Mouse (Mus musculus) midbrain, embryonic 11.5 days (tissue): ENCODE measurements around the gene Filip1l. TPM values are rescaled to one million over a fixed set of nuclear protein-coding genes. Genes with fewer than 3 reads are reported as not detected.

Source experiments
- ATAC-seq: fragments of 200-750 bp; cut with Nextera tagmentation; 2 replicates; pipeline ENCODE4 v1.8.0; 2017; ENCODE audit warnings: moderate TSS enrichment, moderate library complexity; ENCODE audit not compliant: low FRiP score
- DNase-seq: peaks from one replicate; pipeline ENCODE4 v3.0.0; 2015; ENCODE audit warnings: low spot score; ENCODE audit errors: missing footprints
- H3K27ac ChIP-seq: fragments of 300-500 bp; sonication (generic); 2 replicates; pipeline ENCODE4 v1.5.1; 2014; ENCODE audit warnings: low read depth, low read length
- H3K27me3 ChIP-seq: fragments of 300-500 bp; sonication (generic); 2 replicates; pipeline ENCODE4 v1.6.1; 2014; ENCODE audit warnings: mild to moderate bottlenecking, low read length, moderate library complexity, mixed read lengths; ENCODE audit not compliant: control insufficient read depth, insufficient read depth
- H3K36me3 ChIP-seq: fragments of 300-500 bp; sonication (generic); 2 replicates; pipeline ENCODE4 v1.6.1; 2014; ENCODE audit warnings: mild to moderate bottlenecking, low read length, moderate library complexity, mixed read lengths; ENCODE audit not compliant: control insufficient read depth, insufficient read depth
- H3K4me1 ChIP-seq: fragments of 300-500 bp; sonication (generic); 2 replicates; pipeline ENCODE4 v1.6.1; 2014; ENCODE audit warnings: low read length; ENCODE audit not compliant: control insufficient read depth, insufficient read depth
- H3K4me2 ChIP-seq: fragments of 300-500 bp; sonication (generic); 2 replicates; pipeline ENCODE4 v1.6.1; 2014; ENCODE audit warnings: mild to moderate bottlenecking, moderate library complexity
- H3K4me3 ChIP-seq: fragments of 300-500 bp; sonication (generic); 2 replicates; pipeline ENCODE4 v1.5.1; 2014; ENCODE audit warnings: low read depth, low read length
- H3K9ac ChIP-seq: fragments of 300-500 bp; sonication (generic); 2 replicates; pipeline ENCODE4 v1.6.1; 2014; ENCODE audit warnings: low read length
- H3K9me3 ChIP-seq: fragments of 300-500 bp; sonication (generic); 2 replicates; pipeline ENCODE4 v1.6.1; 2016; ENCODE audit warnings: low read length; ENCODE audit not compliant: control insufficient read depth
- WGBS: fragments of 180-500 bp; shearing (Covaris S2); extraction: QIAGEN DNeasy Blood & Tissue Kit; methylation state at CpG from one replicate; pipeline ENCODE4 v1.1.7; 2014; 5-methylcytosine and 5-hydroxymethylcytosine counted together
- polyA plus RNA-seq: library from polyadenylated mRNA; unstranded; fragments of >200 nt; fragmentation: Nextera tagmentation; extraction: Ambion mirVana; gene quantifications from 2 replicates; pipeline ENCODE4 v1.2.1, GENCODE M21; 2014

The Filip1l gene
- polyA plus RNA-seq, 1 experiment from 2014 or later, result 6.8 TPM

DNA sequence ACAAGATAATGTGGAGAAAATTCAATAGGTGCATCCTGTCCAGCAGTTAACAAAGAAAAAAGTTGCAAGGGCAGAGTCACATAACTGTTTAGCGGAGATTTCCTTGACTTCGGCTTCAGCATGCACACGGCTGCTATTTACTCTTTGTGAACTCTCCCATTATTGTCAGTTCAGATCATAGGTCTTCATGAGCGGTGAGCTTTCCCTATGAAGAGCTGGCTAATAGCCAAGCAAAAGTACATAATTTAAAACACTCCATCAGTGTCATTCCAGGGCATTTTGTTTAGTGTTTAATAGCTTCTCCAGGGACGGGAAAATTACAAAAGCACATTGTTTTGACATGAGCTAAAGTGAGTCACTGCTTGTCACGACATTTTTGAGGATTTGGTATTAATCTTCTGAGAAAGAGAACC, 179.2 kb downstream of the Filip1l start:
- peak; percentile 70 for DNase-seq
- H3K27ac ChIP-seq, result no peak overlapping the region
- no peaks in the 10 kb centered on the region for H3K4me1 ChIP-seq
- H3K9me3 ChIP-seq, result no peaks in the 10 kb centered on the region
- H3K4me3 ChIP-seq, result no peak overlapping the region
- no peak for ATAC-seq
- H3K9ac ChIP-seq, result no peak overlapping the region
- no peaks in the 10 kb centered on the region for H3K36me3 ChIP-seq
- H3K4me2 ChIP-seq, result no peak overlapping the region
- no peaks in the 10 kb centered on the region for H3K27me3 ChIP-seq
- WGBS, result 72% methylated on average over 6 of the region's 6 CpGs

DNA sequence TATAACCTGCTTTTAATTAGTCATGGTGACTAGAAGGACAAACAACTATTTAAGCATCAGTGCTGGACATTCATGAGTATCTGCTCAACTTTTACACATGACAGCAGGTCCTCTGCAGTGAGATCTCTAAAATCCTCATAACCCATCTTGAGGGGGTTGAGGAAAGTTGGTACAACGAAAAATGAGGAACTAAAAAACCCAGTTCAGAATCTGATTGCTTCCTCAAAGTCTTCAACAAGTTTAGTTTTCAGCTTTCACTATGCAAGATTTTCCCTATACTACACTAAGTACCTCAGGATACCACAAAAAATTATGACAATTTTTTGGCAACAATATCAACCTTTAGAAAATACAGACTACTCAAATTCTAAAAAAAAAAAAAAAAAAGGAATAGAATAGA, 181.5 kb downstream of the Filip1l start:
- no peaks in the 10 kb centered on the region for H3K9me3 ChIP-seq
- DNase-seq, result no peak
- no peak for ATAC-seq
- H3K9ac ChIP-seq, result no peak overlapping the region
- H3K27me3 ChIP-seq, result no peaks in the 10 kb centered on the region
- 79% methylated on average over 1 of the region's 1 CpGs for WGBS
- H3K4me1 ChIP-seq, result no peaks in the 10 kb centered on the region
- H3K4me2 ChIP-seq, result no peak overlapping the region
- H3K36me3 ChIP-seq, result no peaks in the 10 kb centered on the region
- no peak overlapping the region for H3K4me3 ChIP-seq
- no peak overlapping the region for H3K27ac ChIP-seq

DNA sequence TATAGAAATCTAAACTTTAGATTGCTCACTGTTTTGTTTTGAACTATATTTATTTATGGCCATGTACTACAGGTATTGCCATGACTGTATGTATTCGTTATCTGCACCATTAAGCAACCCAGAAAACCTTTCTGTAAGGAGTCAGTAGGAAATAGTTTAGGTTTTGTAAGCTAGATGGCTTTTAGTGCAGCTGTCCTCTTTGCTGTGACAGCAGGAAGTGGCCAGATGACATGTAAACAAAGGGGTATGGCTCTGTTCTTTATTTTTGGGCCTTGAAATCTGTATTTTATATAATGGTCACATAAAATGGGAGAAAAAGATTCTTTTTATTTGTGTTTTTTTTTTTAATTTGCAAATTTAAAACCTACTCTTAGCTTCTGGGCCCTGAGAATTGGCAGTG, 181.9 kb downstream of the Filip1l start:
- DNase-seq, result no peak
- Histone ChIP-seq H3K4me1 (no peaks in the 10 kb centered on the region), H3K36me3 (no peaks in the 10 kb centered on the region), H3K9ac (no peak overlapping the region), H3K27ac (no peak overlapping the region), H3K9me3 (no peaks in the 10 kb centered on the region), H3K4me3 (no peak overlapping the region), H3K27me3 (no peaks in the 10 kb centered on the region), H3K4me2 (no peak overlapping the region)
- ATAC-seq, result no peak
- 77% methylated on average over 1 of the region's 1 CpGs for WGBS

DNA sequence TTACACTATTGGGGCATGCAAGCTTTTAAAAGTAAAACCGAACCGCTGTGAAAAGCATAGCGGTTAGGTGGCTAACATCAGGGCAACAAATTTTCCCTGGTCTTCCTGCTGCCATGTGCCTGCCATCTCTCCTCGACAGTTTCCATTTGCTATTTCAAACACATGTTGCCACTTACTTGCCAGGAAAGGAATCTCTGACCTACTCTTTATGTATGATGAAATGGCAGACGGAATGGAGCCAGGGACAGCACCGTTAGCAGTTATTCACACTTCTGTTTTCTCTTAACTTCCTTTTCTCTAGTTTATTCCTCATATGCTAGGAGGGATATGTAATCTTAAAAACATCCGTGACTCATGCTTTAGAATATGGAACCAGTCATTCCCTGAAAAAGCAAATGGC, 183.6 kb downstream of the Filip1l start:
- Histone ChIP-seq H3K9me3 (no peaks in the 10 kb centered on the region), H3K4me3 (no peak overlapping the region), H3K4me2 (no peak overlapping the region), H3K4me1 (no peaks in the 10 kb centered on the region), H3K27me3 (no peaks in the 10 kb centered on the region), H3K36me3 (no peaks in the 10 kb centered on the region), H3K27ac (no peak overlapping the region), H3K9ac (no peak overlapping the region)
- 91% methylated on average over 7 of the region's 7 CpGs for WGBS
- ATAC-seq (no peak), DNase-seq (no peak)

DNA sequence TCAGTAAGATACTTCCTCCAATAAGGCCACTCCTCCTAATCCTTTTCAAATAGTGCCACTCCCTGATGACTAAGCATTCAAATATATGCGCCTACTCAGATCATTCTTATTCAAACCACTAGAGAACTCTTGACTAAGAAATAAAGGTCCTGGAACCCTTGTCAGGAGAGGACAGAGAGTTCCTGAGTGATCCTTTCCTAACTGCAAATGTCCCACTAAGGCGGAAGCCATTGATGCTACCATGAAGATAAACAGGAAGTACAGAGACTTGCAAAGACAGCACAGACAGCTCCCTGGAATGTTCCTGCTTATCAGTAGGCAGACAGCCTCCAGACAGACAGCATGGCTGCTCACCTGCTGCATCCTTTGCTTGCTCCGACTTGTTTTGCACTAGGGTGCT, 190.3 kb downstream of the Filip1l start:
- DNase-seq (no peak), ATAC-seq (no peak)
- WGBS, result 86% methylated on average over 3 of the region's 3 CpGs
- Histone ChIP-seq H3K4me3 (no peak overlapping the region), H3K9me3 (peaks cover 2% of the 10 kb centered on the region; the same call in 1 of the 2 replicates), H3K27ac (no peak overlapping the region), H3K4me2 (no peak overlapping the region), H3K4me1 (no peaks in the 10 kb centered on the region), H3K36me3 (no peaks in the 10 kb centered on the region), H3K27me3 (no peaks in the 10 kb centered on the region), H3K9ac (no peak overlapping the region)

DNA sequence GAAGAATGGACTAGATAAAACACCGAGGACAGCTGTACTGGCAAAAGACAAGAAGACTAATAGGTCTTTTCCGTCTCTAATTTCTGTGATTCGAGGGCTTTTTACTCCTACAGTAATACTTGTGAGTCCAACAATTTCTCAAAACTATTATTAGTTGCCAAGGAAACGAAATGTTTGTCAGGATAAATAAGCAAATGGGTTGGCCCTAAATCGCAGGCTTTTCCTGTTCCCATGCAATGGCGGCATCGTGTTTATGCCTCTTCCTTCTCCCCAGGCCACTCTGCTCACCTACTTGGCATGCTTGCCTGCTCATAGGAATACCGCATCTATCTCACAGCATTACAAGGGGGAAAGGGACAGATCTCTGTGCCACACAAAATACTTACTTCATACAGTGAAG, 191.5 kb downstream of the Filip1l start:
- Histone ChIP-seq H3K36me3 (no peaks in the 10 kb centered on the region), H3K9me3 (peaks cover 2% of the 10 kb centered on the region; the same call in 1 of the 2 replicates), H3K9ac (no peak overlapping the region), H3K27ac (no peak overlapping the region), H3K27me3 (no peaks in the 10 kb centered on the region), H3K4me2 (no peak overlapping the region), H3K4me3 (no peak overlapping the region), H3K4me1 (no peaks in the 10 kb centered on the region)
- DNase-seq, result no peak
- 88% methylated on average over 8 of the region's 8 CpGs for WGBS
- no peak for ATAC-seq

DNA sequence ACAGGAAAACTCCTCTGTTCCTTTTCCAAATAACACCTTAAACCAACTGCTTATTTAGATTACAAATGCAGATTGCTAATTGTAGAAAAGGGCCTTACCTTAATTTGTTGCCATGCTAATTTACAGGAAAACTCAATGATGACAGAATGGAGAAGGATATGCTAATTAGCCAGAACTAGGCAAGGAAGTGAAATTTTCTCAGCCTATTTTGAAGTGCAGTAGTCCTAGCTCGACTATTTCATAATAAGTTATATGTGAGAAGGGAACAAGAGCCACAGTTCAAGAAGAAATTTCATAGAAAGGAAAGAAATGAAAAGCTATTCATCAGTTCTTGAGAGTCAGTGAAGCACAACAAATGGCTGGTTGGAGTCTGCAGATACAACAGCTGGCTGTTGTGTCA, 193.5 kb downstream of the Filip1l start:
- Histone ChIP-seq H3K36me3 (no peaks in the 10 kb centered on the region), H3K27me3 (no peaks in the 10 kb centered on the region), H3K4me3 (no peak overlapping the region), H3K9ac (no peak overlapping the region), H3K9me3 (peaks cover 2% of the 10 kb centered on the region; the same call in 1 of the 2 replicates), H3K4me2 (no peak overlapping the region), H3K27ac (no peak overlapping the region), H3K4me1 (peaks cover 3% of the 10 kb centered on the region; the same call in 1 of the 2 replicates)
- WGBS, result 76% methylated on average over 1 of the region's 1 CpGs
- DNase-seq (no peak), ATAC-seq (no peak)

DNA sequence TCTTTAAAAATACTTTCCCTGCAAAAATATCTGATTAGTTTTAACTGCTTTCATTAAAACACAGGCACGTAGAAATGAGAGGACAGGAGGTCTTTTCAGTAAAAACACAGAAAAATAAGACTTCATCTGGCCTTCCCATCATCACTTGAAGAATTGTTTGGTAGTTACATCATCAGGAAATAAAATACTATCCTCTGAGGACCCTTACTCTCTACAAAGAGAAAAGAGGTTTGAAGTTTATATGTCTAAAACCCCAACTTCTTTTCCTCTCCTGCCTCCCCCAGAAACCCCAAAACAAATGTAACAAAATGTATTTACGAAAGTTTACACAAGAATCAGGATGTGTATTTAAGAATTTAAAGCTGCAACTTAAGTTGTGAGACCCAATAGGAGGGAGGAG, 195.7 kb downstream of the Filip1l start:
- Histone ChIP-seq H3K27ac (no peak overlapping the region), H3K27me3 (no peaks in the 10 kb centered on the region), H3K9me3 (no peaks in the 10 kb centered on the region), H3K36me3 (no peaks in the 10 kb centered on the region), H3K4me2 (peak overlapping the region; percentile 76), H3K4me3 (peak overlapping the region; percentile 66), H3K4me1 (peaks cover 3% of the 10 kb centered on the region; the same call in 1 of the 2 replicates), H3K9ac (peak overlapping the region; percentile 87)
- 64% methylated on average over 2 of the region's 2 CpGs for whole genome bisulfite sequencing
- DNase-seq, result no peak
- no peak for ATAC-seq

DNA sequence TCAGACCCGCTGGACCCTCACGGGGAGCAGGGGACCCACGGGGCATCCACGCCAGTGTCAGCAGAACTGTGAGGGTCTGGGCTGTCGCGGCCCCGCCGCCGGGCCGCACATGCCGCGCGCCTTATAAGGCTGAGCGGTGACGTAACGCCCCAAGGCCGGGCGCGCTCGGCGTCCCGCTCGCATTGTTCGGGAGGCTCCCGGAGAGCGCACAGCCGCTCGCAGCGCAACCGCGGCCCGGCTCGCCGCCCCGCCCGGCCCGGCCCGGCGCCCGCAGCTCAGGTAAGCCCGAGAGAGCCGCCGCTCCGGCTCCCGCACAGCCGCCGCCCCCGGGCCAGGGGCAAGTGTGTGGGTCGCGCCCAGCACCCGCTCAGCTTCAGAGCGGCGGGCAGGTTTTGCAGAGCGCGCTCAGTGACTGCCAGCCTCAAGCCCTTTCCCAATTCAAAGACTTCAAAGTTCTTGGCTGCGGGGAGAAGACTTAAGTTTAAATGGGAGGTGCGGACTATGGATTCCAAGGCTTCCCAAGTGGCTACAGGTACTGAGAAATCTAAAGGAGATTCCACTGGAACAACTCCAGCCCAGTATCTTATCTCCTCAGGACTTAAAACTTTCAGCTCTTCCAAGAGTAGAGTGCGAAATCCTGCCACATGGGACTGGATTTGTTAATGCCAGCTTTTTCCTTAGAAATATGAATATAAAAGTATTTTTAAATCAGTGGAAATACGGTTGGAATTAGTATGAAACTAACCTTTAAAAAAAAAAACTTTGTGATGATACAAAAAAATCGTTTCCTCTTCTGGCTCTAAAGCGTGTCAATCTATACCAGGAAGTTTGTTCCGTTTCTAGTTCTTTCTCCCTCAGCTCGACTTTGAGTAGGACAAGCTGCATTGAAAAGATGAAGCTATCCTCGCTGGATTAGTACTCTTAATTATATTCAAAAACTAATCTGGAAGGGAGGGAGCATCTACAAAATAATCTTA, 196.5 kb downstream of the Filip1l start:
- Histone ChIP-seq H3K9me3 (no peaks in the 10 kb centered on the region), H3K27me3 (no peaks in the 10 kb centered on the region), H3K4me2 (peak overlapping the region; percentile 76), H3K9ac (peak overlapping the region; percentile 87), H3K4me1 (peaks cover 3% of the 10 kb centered on the region; the same call in 1 of the 2 replicates), H3K27ac (no peak overlapping the region), H3K36me3 (no peaks in the 10 kb centered on the region), H3K4me3 (peak overlapping the region; percentile 66)
- ATAC-seq, result peak; percentile 99
- peak; percentile 95 for DNase-seq
- 2% methylated on average over 63 of the region's 64 CpGs for WGBS
